Mouse (Mus musculus) limb, embryonic 13.5 days (tissue): Measurements from ENCODE around the gene Il31ra. TPM values are rescaled to one million over a fixed set of nuclear protein-coding genes. Genes with fewer than 3 reads are reported as not detected.
A peak's percentile ranks its signal among the peaks of the same experiment; 100 is the strongest.

Experiments
- ATAC-seq: fragments of 200-750 bp; cut with Nextera tagmentation; 2 replicates; pipeline ENCODE4 v1.8.0; 2017; ENCODE audit warnings: low read depth, moderate number of reproducible peaks, moderate TSS enrichment; ENCODE audit not compliant: low FRiP score
- H3K27ac ChIP-seq: fragments of 300-500 bp; sonication (generic); 2 replicates; pipeline ENCODE4 v1.5.1; 2015; ENCODE audit warnings: inconsistent platforms, mild to moderate bottlenecking, moderate library complexity
- H3K27me3 ChIP-seq: fragments of 300-500 bp; sonication (generic); 2 replicates; pipeline ENCODE4 v1.6.1; 2015; ENCODE audit warnings: mild to moderate bottlenecking, inconsistent platforms
- H3K36me3 ChIP-seq: fragments of 300-500 bp; sonication (generic); 2 replicates; pipeline ENCODE4 v1.6.1; 2015; ENCODE audit warnings: inconsistent platforms, mild to moderate bottlenecking, moderate library complexity
- H3K4me1 ChIP-seq: fragments of 300-500 bp; sonication (generic); 2 replicates; pipeline ENCODE4 v1.6.1; 2015; ENCODE audit warnings: inconsistent platforms
- H3K4me2 ChIP-seq: fragments of 300-500 bp; sonication (generic); replicated peaks from 2 replicates; pipeline ENCODE4 v1.6.1; 2015; ENCODE audit warnings: inconsistent platforms, mild to moderate bottlenecking, moderate library complexity
- H3K4me3 ChIP-seq: fragments of 300-500 bp; sonication (generic); 2 replicates; pipeline ENCODE4 v1.5.1; 2015; ENCODE audit warnings: moderate library complexity, mild to moderate bottlenecking, inconsistent platforms
- H3K9ac ChIP-seq: fragments of 300-500 bp; sonication (generic); 2 replicates; pipeline ENCODE4 v1.6.1; 2015; ENCODE audit warnings: mild to moderate bottlenecking, inconsistent platforms
- H3K9me3 ChIP-seq: fragments of 300-500 bp; sonication (generic); 2 replicates; pipeline ENCODE4 v1.6.1; 2016; ENCODE audit warnings: inconsistent platforms
- WGBS: fragments of 180-500 bp; shearing (Covaris S2); methylation state at CpG from one replicate; pipeline ENCODE4 v1.1.7; 2015; 5-methylcytosine and 5-hydroxymethylcytosine counted together
- polyA plus RNA-seq: library from polyadenylated mRNA; unstranded; fragments of >200 nt; fragmentation: Nextera tagmentation; extraction: Ambion mirVana; gene quantifications from 2 replicates; pipeline ENCODE4 v1.2.1, GENCODE M21; 2015

Il31ra gene
- polyA plus RNA-seq, 1 experiment from 2014 or later = 0.05 TPM

DNA sequence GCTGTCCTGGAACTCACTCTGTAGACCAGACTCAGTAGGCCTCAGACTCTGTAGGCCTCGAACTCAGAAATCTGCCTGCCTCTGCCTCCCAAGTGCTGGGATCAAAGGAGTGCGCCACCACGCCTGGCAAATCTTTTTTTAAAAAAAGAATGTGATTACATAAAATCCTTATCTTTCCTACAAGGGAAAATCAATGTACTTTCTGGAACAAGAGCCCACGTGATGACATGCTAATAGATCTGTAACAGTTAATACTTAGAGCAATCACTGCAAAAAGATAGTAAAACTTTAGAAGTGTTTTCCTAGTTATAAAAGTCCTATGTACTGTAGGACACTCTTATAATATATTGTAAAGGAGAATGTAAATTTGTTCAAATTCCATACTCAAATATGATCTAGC lies 94.1 kb downstream of the Il31ra start:
- no peak for ATAC-seq
- H3K4me3 ChIP-seq = no peak overlapping the region
- H3K27me3 ChIP-seq = no peaks in the 10 kb centered on the region
- H3K36me3 ChIP-seq = peaks cover 85% of the 10 kb centered on the region
- 94% methylated on average over 4 of the region's 4 CpGs for WGBS
- no peak overlapping the region for H3K4me2 ChIP-seq
- H3K27ac ChIP-seq = no peak overlapping the region
- no peaks in the 10 kb centered on the region for H3K4me1 ChIP-seq
- no peak overlapping the region for H3K9ac ChIP-seq
- H3K9me3 ChIP-seq = no peaks in the 10 kb centered on the region

DNA sequence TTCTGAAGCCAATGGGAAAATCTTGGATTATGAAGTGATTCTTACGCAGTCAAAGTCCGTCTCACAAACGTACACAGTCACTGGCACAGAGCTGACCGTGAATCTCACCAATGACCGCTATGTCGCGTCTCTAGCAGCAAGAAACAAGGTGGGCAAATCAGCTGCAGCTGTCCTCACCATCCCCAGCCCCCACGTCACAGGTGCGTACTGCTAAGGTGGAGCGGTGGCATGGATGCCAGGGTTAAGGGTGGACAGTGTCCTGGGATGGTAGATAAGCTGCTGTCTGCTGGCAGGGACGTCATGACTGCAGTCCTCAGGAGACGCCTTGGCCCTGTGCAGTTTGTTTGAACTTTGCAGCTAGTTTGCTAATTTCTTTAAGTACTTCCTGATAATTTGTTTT lies 99.6 kb downstream of the Il31ra start:
- no peaks in the 10 kb centered on the region for H3K27me3 ChIP-seq
- H3K27ac ChIP-seq = no peak overlapping the region
- WGBS = 91% methylated on average over 12 of the region's 12 CpGs
- H3K36me3 ChIP-seq = peaks cover 74% of the 10 kb centered on the region
- no peaks in the 10 kb centered on the region for H3K9me3 ChIP-seq
- no peak overlapping the region for H3K4me3 ChIP-seq
- peaks cover 7% of the 10 kb centered on the region; the same call in 1 of the 2 replicates for H3K4me1 ChIP-seq
- H3K4me2 ChIP-seq = no peak overlapping the region
- no peak overlapping the region for H3K9ac ChIP-seq
- ATAC-seq = no peak

DNA sequence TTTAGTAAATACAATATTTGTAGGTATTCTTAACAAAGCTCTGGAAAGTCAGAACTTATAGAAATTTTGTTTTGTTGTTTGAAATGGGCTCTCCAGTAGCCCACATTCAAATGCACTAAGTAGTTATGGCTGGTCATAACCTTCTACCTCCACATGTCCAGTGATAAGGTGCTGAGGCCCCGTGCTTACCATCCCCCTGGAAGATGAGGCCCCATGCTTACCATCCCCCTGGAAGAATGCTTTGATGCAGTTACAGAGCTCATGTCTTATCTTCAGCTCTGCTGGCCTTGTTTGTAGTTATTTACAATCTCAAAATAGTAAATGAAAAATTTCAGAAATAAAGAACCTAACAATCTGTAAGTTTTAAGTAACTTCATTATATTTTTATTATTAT lies 101.9 kb downstream of the Il31ra start:
- peaks cover 7% of the 10 kb centered on the region; the same call in 1 of the 2 replicates for H3K4me1 ChIP-seq
- no peak overlapping the region for H3K4me3 ChIP-seq
- no peaks in the 10 kb centered on the region for H3K27me3 ChIP-seq
- H3K9me3 ChIP-seq = no peaks in the 10 kb centered on the region
- H3K36me3 ChIP-seq = peaks cover 65% of the 10 kb centered on the region
- ATAC-seq = no peak
- no peak overlapping the region for H3K27ac ChIP-seq
- H3K9ac ChIP-seq = no peak overlapping the region
- 78% methylated on average over 1 of the region's 1 CpGs for WGBS
- no peak overlapping the region for H3K4me2 ChIP-seq

- no peak overlapping the region for H3K4me3 ChIP-seq
- H3K4me1 ChIP-seq = peaks cover 7% of the 10 kb centered on the region; the same call in 1 of the 2 replicates
- ATAC-seq = no peak
- H3K9me3 ChIP-seq = no peaks in the 10 kb centered on the region
- WGBS = 63% methylated on average over 14 of the region's 14 CpGs
- no peak overlapping the region for H3K27ac ChIP-seq
- no peaks in the 10 kb centered on the region for H3K27me3 ChIP-seq
- peaks cover 65% of the 10 kb centered on the region for H3K36me3 ChIP-seq
- no peak overlapping the region for H3K9ac ChIP-seq
- H3K4me2 ChIP-seq = no peak overlapping the region
Measured at GRCm38 (mm10) chr13:112491636-112492284, 102.4 kb downstream of the Il31ra start.

DNA sequence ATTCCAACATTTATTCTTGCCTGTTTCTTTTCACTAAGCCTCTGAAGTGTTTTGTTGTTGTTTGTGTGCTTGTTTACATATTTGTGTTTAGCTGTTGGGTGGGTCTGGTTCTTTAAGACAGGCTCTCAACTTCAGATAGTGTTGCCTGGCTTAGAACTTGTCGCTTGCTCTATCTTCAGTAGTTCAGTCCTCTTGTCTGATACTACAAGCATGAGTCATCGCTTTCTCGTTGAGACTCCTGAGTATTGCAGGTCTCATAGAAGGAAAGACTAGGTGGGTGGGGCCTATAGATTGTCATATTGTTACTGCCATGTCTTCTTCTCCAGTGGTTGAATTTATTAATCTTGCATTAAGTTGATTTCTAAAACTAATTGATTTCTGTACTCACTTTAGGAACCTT lies 104.1 kb downstream of the Il31ra start:
- no peak overlapping the region for H3K4me2 ChIP-seq
- 94% methylated on average over 3 of the region's 3 CpGs for WGBS
- peaks cover 7% of the 10 kb centered on the region; the same call in 1 of the 2 replicates for H3K4me1 ChIP-seq
- no peaks in the 10 kb centered on the region for H3K9me3 ChIP-seq
- no peak overlapping the region for H3K27ac ChIP-seq
- H3K9ac ChIP-seq = no peak overlapping the region
- peaks cover 68% of the 10 kb centered on the region for H3K36me3 ChIP-seq
- ATAC-seq = no peak
- no peak overlapping the region for H3K4me3 ChIP-seq
- H3K27me3 ChIP-seq = no peaks in the 10 kb centered on the region

GRCm38 (mm10) chr13:112486676-112487075 lies 107.5 kb downstream of the Il31ra start:
- peaks cover 80% of the 10 kb centered on the region for H3K36me3 ChIP-seq
- no peak overlapping the region for H3K27ac ChIP-seq
- no peak overlapping the region for H3K9ac ChIP-seq
- peaks cover 5% of the 10 kb centered on the region; the same call in 1 of the 2 replicates for H3K4me1 ChIP-seq
- WGBS = 93% methylated on average over 5 of the region's 5 CpGs
- no peak overlapping the region for H3K4me2 ChIP-seq
- H3K27me3 ChIP-seq = no peaks in the 10 kb centered on the region
- ATAC-seq = no peak
- no peak overlapping the region for H3K4me3 ChIP-seq
- H3K9me3 ChIP-seq = no peaks in the 10 kb centered on the region

- no peak overlapping the region for H3K4me3 ChIP-seq
- H3K9ac ChIP-seq = no peak overlapping the region
- H3K4me2 ChIP-seq = no peak overlapping the region
- no peaks in the 10 kb centered on the region for H3K9me3 ChIP-seq
- peaks cover 80% of the 10 kb centered on the region for H3K36me3 ChIP-seq
- WGBS = 95% methylated on average over 5 of the region's 5 CpGs
- ATAC-seq = no peak
- H3K27me3 ChIP-seq = no peaks in the 10 kb centered on the region
- no peak overlapping the region for H3K27ac ChIP-seq
- H3K4me1 ChIP-seq = peaks cover under 1% of the 10 kb centered on the region; the same call in 1 of the 2 replicates
Measured at GRCm38 (mm10) chr13:112486236-112486635, 107.9 kb downstream of the Il31ra start.

- Histone ChIP-seq H3K9ac (no peak overlapping the region), H3K9me3 (no peaks in the 10 kb centered on the region), H3K4me1 (no peaks in the 10 kb centered on the region), H3K4me2 (no peak overlapping the region), H3K4me3 (no peak overlapping the region), H3K27me3 (no peaks in the 10 kb centered on the region), H3K36me3 (peaks cover 61% of the 10 kb centered on the region), H3K27ac (no peak overlapping the region)
- peak; percentile 48; the same call in 1 of the 2 replicates for ATAC-seq
- WGBS = 83% methylated on average over 7 of the region's 7 CpGs
Measured at GRCm38 (mm10) chr13:112483015-112483414, 111.1 kb downstream of the Il31ra start.

GRCm38 (mm10) chr13:112482525-112482924 lies 111.6 kb downstream of the Il31ra start:
- WGBS = 92% methylated on average over 5 of the region's 5 CpGs
- ATAC-seq = no peak
- H3K36me3 ChIP-seq = peaks cover 63% of the 10 kb centered on the region
- H3K4me3 ChIP-seq = no peak overlapping the region
- no peak overlapping the region for H3K9ac ChIP-seq
- H3K27me3 ChIP-seq = no peaks in the 10 kb centered on the region
- H3K4me2 ChIP-seq = no peak overlapping the region
- H3K27ac ChIP-seq = no peak overlapping the region
- H3K9me3 ChIP-seq = no peaks in the 10 kb centered on the region
- H3K4me1 ChIP-seq = no peaks in the 10 kb centered on the region

DNA sequence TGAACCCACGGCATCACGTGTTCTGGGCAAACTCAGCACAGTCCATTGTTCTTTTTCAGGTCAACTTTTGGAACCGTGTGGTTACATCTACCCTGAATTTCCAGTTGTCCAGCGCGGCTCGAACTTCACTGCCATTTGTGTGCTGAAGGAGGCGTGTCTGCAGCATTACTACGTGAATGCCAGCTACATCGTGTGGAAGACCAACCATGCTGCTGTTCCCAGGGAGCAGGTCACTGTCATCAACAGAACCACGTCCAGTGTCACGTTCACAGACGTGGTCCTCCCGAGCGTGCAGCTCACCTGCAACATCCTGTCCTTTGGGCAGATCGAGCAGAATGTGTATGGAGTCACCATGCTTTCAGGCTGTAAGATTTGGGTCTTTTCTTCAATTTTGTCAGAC lies 114.2 kb downstream of the Il31ra start:
- Histone ChIP-seq H3K27ac (no peak overlapping the region), H3K9me3 (no peaks in the 10 kb centered on the region), H3K4me1 (no peaks in the 10 kb centered on the region), H3K27me3 (no peaks in the 10 kb centered on the region), H3K4me2 (no peak overlapping the region), H3K9ac (no peak overlapping the region), H3K4me3 (no peak overlapping the region), H3K36me3 (peaks cover 60% of the 10 kb centered on the region)
- ATAC-seq = no peak
- WGBS = 91% methylated on average over 15 of the region's 15 CpGs

- Histone ChIP-seq H3K4me2 (no peak overlapping the region), H3K27ac (no peak overlapping the region), H3K4me1 (no peaks in the 10 kb centered on the region), H3K27me3 (no peaks in the 10 kb centered on the region), H3K4me3 (no peak overlapping the region), H3K9ac (no peak overlapping the region), H3K36me3 (peaks cover 53% of the 10 kb centered on the region), H3K9me3 (no peaks in the 10 kb centered on the region)
- 89% methylated on average over 7 of the region's 7 CpGs for WGBS
- no peak for ATAC-seq
Measured at GRCm38 (mm10) chr13:112479032-112479431, 115.1 kb downstream of the Il31ra start.

- Histone ChIP-seq H3K27ac (no peak overlapping the region), H3K4me1 (no peaks in the 10 kb centered on the region), H3K4me3 (no peak overlapping the region), H3K9ac (no peak overlapping the region), H3K9me3 (no peaks in the 10 kb centered on the region), H3K36me3 (peaks cover 20% of the 10 kb centered on the region), H3K27me3 (no peaks in the 10 kb centered on the region), H3K4me2 (no peak overlapping the region)
- 67% methylated on average over 21 of the region's 21 CpGs for WGBS
- no peak for ATAC-seq
Measured at GRCm38 (mm10) chr13:112473757-112474755, 120.1 kb downstream of the Il31ra start.
